Mouse (Mus musculus) heart, adult 2 months (tissue): Measurements from ENCODE around the gene Gsdme. TPM values are rescaled to one million over a fixed set of nuclear protein-coding genes. Genes with fewer than 3 reads are reported as not detected.

Experiments
- DNase-seq, 2 experiments: peaks; one replicate each; pipeline ENCODE4 v3.0.0; 2021
- H3K27ac ChIP-seq: fragments of 200-600 bp; 2 replicates; pipeline ENCODE4 v1.8.1; 2022
- H3K27me3 ChIP-seq: fragments of 200-500 bp; 2 replicates; pipeline ENCODE4 v1.6.1; 2012; ENCODE audit warnings: mild to moderate bottlenecking, low read length, inconsistent platforms, mixed read lengths; ENCODE audit not compliant: control insufficient read depth, insufficient read depth
- H3K36me3 ChIP-seq: fragments of 200-500 bp; 2 replicates; pipeline ENCODE4 v1.6.1; 2012; ENCODE audit warnings: low read length, inconsistent platforms; ENCODE audit not compliant: control insufficient read depth, insufficient read depth
- H3K4me1 ChIP-seq: fragments of 200-500 bp; 2 replicates; pipeline ENCODE4 v1.6.1; 2011; ENCODE audit warnings: low read length; ENCODE audit not compliant: control insufficient read depth, insufficient read depth
- H3K4me3 ChIP-seq: fragments of 200-600 bp; 2 replicates; pipeline ENCODE4 v1.8.1; 2022
- H3K79me2 ChIP-seq: fragments of 200-500 bp; replicated peaks from 2 replicates; pipeline ENCODE4 v1.6.1; 2012; ENCODE audit warnings: mild to moderate bottlenecking, inconsistent platforms, low read length, moderate library complexity, mixed read lengths; ENCODE audit not compliant: control insufficient read depth, insufficient read depth
- H3K9ac ChIP-seq: fragments of 200-500 bp; 2 replicates; pipeline ENCODE4 v1.6.1; 2012; ENCODE audit warnings: low read depth, mild to moderate bottlenecking, control low read depth, inconsistent platforms, low read length, mixed read lengths
- CTCF ChIP-seq: fragments of 200-600 bp; IDR thresholded peaks from 2 replicates; pipeline ENCODE4 v1.8.1; 2022; ENCODE audit warnings: antibody characterized with exemption, mild to moderate bottlenecking, moderate library complexity
- EP300 ChIP-seq: fragments of 200-500 bp; IDR thresholded peaks from 2 replicates; pipeline ENCODE4 v1.6.1; 2011; ENCODE audit warnings: low read depth, low read length, control low read depth; ENCODE audit not compliant: insufficient read depth
- POLR2A ChIP-seq: fragments of 200-500 bp; IDR thresholded peaks from 2 replicates; pipeline ENCODE4 v1.6.1; 2011; ENCODE audit warnings: mild to moderate bottlenecking, low read depth, low read length, control low read depth; ENCODE audit not compliant: insufficient read depth
- WGBS: fragments of 180-500 bp; shearing (Covaris S2); methylation state at CpG from one replicate; pipeline ENCODE4 v1.1.7; 2018; 5-methylcytosine and 5-hydroxymethylcytosine counted together
- intact Hi-C: fragments of 180-260 bp; cut with DNase I; formaldehyde crosslinking; loops from one replicate; pipeline ENCODE4 v1.15.1; 2025
- polyA plus RNA-seq: library from polyadenylated mRNA; depleted of rRNA; stranded (reverse); fragments of >200 nt; gene quantifications from 2 replicates; pipeline ENCODE4 v1.2.3, GENCODE M21; 2012
- total RNA-seq, 2 experiments: library from RNA; stranded (reverse); gene quantifications; 2 replicates each; pipeline ENCODE4 v1.2.3; 2021

Gene Gsdme
- total and polyA plus RNA-seq, 3 experiments, result 0.29 to 0.41 (median 0.32) TPM

DNA sequence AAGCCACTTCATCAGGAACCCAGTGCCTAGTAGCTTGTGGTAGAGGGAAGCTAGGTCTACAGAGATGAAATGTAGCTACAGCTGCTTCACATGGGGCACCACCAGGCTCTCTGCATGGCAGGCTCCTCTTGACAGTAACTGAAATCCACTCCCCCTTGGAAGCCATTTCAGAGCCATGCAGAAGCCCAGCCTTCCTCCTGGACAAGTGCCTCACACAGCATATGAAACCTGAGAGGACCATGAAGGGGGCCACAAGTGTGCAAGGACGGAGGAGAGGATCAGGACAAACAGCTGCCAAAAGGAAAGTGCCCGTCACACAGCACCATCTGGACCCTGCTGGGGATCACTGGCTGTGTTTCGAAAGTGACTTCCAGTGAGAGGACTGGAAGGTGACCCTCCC lies 45.0 kb downstream of the Gsdme start:
- 63% methylated on average over 3 of the region's 3 CpGs for WGBS
- Histone ChIP-seq H3K4me1 (no peaks in the 10 kb centered on the region; the same call in 1 of the 2 replicates), H3K27ac (no peak overlapping the region), H3K36me3 (no peaks in the 10 kb centered on the region), H3K9ac (no peak overlapping the region), H3K4me3 (no peak overlapping the region), H3K79me2 (no peaks in the 10 kb centered on the region), H3K27me3 (no peaks in the 10 kb centered on the region)
- TF ChIP-seq POLR2A, result no peak
- TF ChIP-seq EP300, result no peak
- no peak for TF ChIP-seq CTCF
- no peak for DNase-seq
- intact Hi-C loops, result no loop called here

DNA sequence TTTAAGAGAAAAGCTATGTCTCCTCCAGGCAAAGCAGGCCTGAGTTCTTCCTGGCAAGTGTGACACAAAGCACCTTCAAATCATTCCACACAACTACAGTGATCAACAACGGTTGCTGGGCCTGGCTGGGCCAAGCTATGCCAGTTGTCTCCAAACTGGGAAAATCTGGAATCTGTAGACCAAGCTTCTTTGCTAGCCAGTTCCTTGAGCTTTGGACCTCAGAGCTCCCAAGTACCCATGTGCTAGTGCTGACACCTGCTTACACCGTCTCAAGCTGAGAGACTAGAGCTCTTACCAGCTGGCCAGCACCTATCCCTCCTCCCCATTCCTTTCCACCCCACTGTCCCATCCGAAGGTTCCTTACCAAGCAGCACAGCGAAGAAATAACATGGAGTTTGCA lies 47.7 kb downstream of the Gsdme start:
- no peaks in the 10 kb centered on the region; the same call in 1 of the 2 replicates for H3K4me1 ChIP-seq
- DNase-seq, result no peak
- H3K27ac ChIP-seq, result no peak overlapping the region
- intact Hi-C loops, result no loop called here
- H3K27me3 ChIP-seq, result no peaks in the 10 kb centered on the region
- WGBS, result 88% methylated on average over 4 of the region's 4 CpGs
- H3K79me2 ChIP-seq, result no peaks in the 10 kb centered on the region
- no peak overlapping the region for H3K4me3 ChIP-seq
- no peak overlapping the region for H3K9ac ChIP-seq
- H3K36me3 ChIP-seq, result no peaks in the 10 kb centered on the region
- TF ChIP-seq CTCF, result no peak
- no peak for TF ChIP-seq POLR2A
- no peak for TF ChIP-seq EP300

DNA sequence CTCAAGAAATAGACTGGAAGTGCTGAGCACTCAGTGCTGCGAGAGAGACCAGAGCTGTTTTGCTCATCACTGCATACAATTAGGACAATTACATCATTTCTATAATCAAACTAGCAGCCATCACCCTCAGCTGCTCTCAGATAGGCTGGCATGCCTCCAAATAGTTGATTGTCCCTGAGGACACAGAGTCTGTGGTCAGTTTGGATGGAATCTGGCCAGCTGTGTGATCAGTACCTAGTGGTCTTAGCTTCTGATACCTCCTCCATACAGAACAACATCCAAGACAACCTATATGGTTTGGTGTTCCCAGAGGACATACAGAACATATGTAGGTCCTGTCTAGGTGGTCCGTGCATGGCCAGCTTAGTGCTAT lies 48.3 kb downstream of the Gsdme start:
- no peaks in the 10 kb centered on the region; the same call in 1 of the 2 replicates for H3K4me1 ChIP-seq
- intact Hi-C loops, result no loop called here
- H3K79me2 ChIP-seq, result no peaks in the 10 kb centered on the region
- DNase-seq, result no peak
- no peak overlapping the region for H3K9ac ChIP-seq
- H3K27ac ChIP-seq, result no peak overlapping the region
- no peak for TF ChIP-seq EP300
- no peak overlapping the region for H3K4me3 ChIP-seq
- 53% methylated on average over 2 of the region's 2 CpGs for WGBS
- no peaks in the 10 kb centered on the region for H3K27me3 ChIP-seq
- no peaks in the 10 kb centered on the region for H3K36me3 ChIP-seq

DNA sequence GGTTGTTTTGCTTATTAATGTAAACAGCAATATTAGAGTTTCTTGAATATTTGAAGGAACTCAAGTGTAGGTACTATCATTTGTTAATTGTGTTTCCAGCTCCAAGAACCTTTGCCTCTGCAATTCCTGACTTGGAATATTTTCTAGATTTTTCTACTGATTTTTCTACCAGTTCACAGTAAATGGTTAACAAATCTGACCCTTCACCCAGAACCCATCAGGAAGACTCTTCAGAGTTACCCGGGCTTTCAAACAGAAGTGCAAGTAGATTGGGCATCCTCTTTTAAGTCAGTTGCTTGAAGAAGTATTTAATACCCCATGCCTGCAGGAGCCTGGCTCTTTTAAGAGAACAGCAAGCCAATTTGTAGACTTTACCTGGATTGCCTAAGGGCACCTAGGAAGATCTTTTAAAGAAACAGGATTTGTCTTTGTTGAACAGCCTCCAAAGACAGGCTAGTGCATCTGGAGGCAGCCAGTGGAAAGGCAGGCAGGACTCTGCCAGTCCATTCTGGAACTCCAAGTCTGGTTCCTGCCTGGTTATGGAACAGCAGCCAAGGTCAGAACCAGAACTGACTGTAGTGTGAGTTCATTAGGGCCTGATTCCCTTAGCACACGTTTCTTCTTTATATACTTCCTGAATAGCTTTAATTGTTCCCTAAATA lies 48.8 kb downstream of the Gsdme start:
- H3K4me3 ChIP-seq, result no peak overlapping the region
- no peak for DNase-seq
- no peak overlapping the region for H3K27ac ChIP-seq
- TF ChIP-seq POLR2A, result no peak
- no peak for TF ChIP-seq EP300
- TF ChIP-seq CTCF, result no peak
- H3K36me3 ChIP-seq, result no peaks in the 10 kb centered on the region
- H3K27me3 ChIP-seq, result no peaks in the 10 kb centered on the region
- 25% methylated on average over 2 of the region's 2 CpGs for WGBS
- intact Hi-C loops, result no loop called here
- H3K9ac ChIP-seq, result no peak overlapping the region
- H3K79me2 ChIP-seq, result no peaks in the 10 kb centered on the region
- H3K4me1 ChIP-seq, result no peaks in the 10 kb centered on the region; the same call in 1 of the 2 replicates

DNA sequence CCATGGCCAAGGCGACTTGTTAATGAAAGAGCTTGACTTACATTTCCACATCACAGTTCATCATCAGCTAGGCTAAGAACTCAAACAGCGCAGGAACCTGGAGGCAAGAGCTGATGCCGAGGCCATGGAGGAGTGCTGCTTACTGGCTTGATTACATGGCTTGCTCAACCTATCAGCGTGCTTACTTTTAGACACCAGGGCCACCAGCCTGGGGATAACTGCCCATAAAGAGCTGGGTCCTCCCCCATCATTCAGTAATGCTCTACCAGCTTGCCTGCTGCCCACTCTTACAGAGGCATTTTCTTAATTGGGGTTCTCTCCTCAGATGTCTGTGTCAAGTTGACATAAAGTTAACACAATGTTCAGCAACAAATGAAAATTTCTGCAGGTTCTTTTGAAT lies 58.6 kb downstream of the Gsdme start:
- Histone ChIP-seq H3K4me1 (no peaks in the 10 kb centered on the region), H3K9ac (no peak overlapping the region), H3K27ac (no peak overlapping the region), H3K79me2 (no peaks in the 10 kb centered on the region), H3K36me3 (no peaks in the 10 kb centered on the region), H3K4me3 (no peak overlapping the region), H3K27me3 (no peaks in the 10 kb centered on the region)
- intact Hi-C loops, result no loop called here
- WGBS, result 96% methylated on average over 4 of the region's 4 CpGs
- no peak for TF ChIP-seq CTCF
- no peak for TF ChIP-seq EP300
- TF ChIP-seq POLR2A, result no peak
- DNase-seq, result no peak

DNA sequence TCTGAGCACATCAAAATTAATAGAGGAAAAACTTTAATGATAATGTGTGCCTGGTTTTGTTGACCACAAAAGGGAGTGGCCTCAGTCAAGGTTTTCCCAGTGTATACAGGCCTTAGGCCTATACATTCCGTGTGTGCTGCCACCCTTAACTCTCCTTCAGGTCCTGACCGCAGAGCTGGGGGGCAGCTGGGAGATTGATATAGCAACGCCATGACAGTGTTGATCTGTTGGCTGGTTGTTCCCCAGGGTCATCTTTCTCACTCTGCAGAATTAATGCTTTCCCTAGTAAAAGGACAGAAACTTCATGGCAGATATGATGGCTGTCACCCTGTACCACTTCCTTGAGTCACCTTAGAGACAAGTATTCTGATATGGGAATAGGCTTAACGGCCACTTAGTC lies 59.3 kb downstream of the Gsdme start:
- intact Hi-C loops, result no loop called here
- no peaks in the 10 kb centered on the region for H3K4me1 ChIP-seq
- no peak for DNase-seq
- TF ChIP-seq EP300, result no peak
- no peak for TF ChIP-seq CTCF
- TF ChIP-seq POLR2A, result no peak
- no peaks in the 10 kb centered on the region for H3K36me3 ChIP-seq
- WGBS, result 96% methylated on average over 4 of the region's 4 CpGs
- H3K9ac ChIP-seq, result no peak overlapping the region
- no peak overlapping the region for H3K27ac ChIP-seq
- no peaks in the 10 kb centered on the region for H3K79me2 ChIP-seq
- no peaks in the 10 kb centered on the region for H3K27me3 ChIP-seq
- H3K4me3 ChIP-seq, result no peak overlapping the region

DNA sequence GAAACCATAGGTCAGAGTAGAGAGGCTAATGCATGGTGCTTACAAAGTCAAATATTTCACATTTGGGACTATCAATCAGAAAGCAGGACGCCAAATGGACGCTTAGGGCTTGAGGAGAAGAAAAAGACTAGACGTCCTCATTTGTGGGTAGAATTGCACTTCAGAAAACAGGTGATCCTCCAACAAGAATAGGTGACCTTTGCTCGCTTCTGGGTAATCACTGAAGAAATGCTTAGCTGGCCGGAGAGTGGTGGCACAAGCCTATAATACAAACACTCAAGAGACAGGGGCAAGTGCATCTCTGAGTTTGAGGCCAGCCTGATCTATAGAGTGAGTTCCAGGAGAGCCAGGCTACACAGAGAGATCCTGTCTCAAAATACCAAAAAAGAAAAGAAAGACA lies 69.8 kb downstream of the Gsdme start:
- H3K27ac ChIP-seq, result no peak overlapping the region
- intact Hi-C loops, result no loop called here
- H3K4me1 ChIP-seq, result peaks cover 4% of the 10 kb centered on the region
- H3K9ac ChIP-seq, result no peak overlapping the region
- no peaks in the 10 kb centered on the region for H3K79me2 ChIP-seq
- H3K27me3 ChIP-seq, result no peaks in the 10 kb centered on the region
- TF ChIP-seq CTCF (no peak), POLR2A (no peak), EP300 (no peak)
- no peak for DNase-seq
- no peak overlapping the region for H3K4me3 ChIP-seq
- 96% methylated on average over 5 of the region's 5 CpGs for WGBS
- H3K36me3 ChIP-seq, result peaks cover 4% of the 10 kb centered on the region
